Mouse (Mus musculus) liver, embryonic 14.5 days (tissue): ENCODE results near the gene Gsx2. TPM values are rescaled to one million over a fixed set of nuclear protein-coding genes. Genes with fewer than 3 reads are reported as not detected.

Source experiments
- ATAC-seq: fragments of 200-750 bp; cut with Nextera tagmentation; 2 replicates; pipeline ENCODE4 v1.8.0; 2017; ENCODE audit warnings: moderate number of reproducible peaks, mild to moderate bottlenecking, moderate library complexity; ENCODE audit not compliant: insufficient read depth
- DNase-seq, 3 experiments: peaks; one replicate each; pipeline ENCODE4 v3.0.0-alpha.2; 2012 to 2013; ENCODE audit warnings: low read depth in 3 of 3, low spot score in 3 of 3
- H3K27ac ChIP-seq: fragments of 300-500 bp; sonication (generic); 2 replicates; pipeline ENCODE4 v1.5.1; 2014; ENCODE audit warnings: moderate library complexity, mild to moderate bottlenecking, control low read depth, inconsistent platforms
- H3K27me3 ChIP-seq: fragments of 300-500 bp; sonication (generic); 2 replicates; pipeline ENCODE4 v1.6.1; 2014; ENCODE audit warnings: mild to moderate bottlenecking, low read length, moderate library complexity; ENCODE audit not compliant: control insufficient read depth, insufficient read depth
- H3K36me3 ChIP-seq: fragments of 300-500 bp; sonication (generic); replicated peaks from 2 replicates; pipeline ENCODE4 v1.6.1; 2014; ENCODE audit warnings: low read depth; ENCODE audit not compliant: control insufficient read depth, insufficient read depth
- H3K4me1 ChIP-seq, 2 experiments: fragments of 200-500 bp in 1 of 2; fragments of 300-500 bp in 1 of 2; sonication (generic) in 1 of 2; replicated peaks; 2 replicates each; pipeline ENCODE4 v1.6.1; 2012 to 2014; ENCODE audit warnings: antibody characterized with exemption in 1 of 2, inconsistent platforms in 1 of 2, low read length in 1 of 2; ENCODE audit not compliant: control insufficient read depth in 2 of 2, insufficient read depth in 2 of 2
- H3K4me2 ChIP-seq: fragments of 300-500 bp; sonication (generic); 2 replicates; pipeline ENCODE4 v1.6.1; 2014; ENCODE audit warnings: low read depth, mild to moderate bottlenecking, control low read depth, moderate library complexity
- H3K4me3 ChIP-seq, 2 experiments: fragments of 200-500 bp in 1 of 2; fragments of 300-500 bp in 1 of 2; sonication (generic) in 1 of 2; 2 replicates each; pipeline ENCODE4 v1.5.1; 2012 to 2014; ENCODE audit warnings: low read depth in 2 of 2, low read length in 2 of 2, mild to moderate bottlenecking in 2 of 2, control low read depth in 1 of 2, inconsistent platforms in 1 of 2, moderate library complexity in 1 of 2; ENCODE audit not compliant: insufficient read depth in 1 of 2
- H3K9ac ChIP-seq: fragments of 300-500 bp; sonication (generic); replicated peaks from 2 replicates; pipeline ENCODE4 v1.6.1; 2014; ENCODE audit warnings: mild to moderate bottlenecking, control low read depth, moderate library complexity
- H3K9me3 ChIP-seq: fragments of 300-500 bp; sonication (generic); 2 replicates; pipeline ENCODE4 v1.6.1; 2016; ENCODE audit warnings: low read length, mixed read lengths; ENCODE audit not compliant: control insufficient read depth
- CTCF ChIP-seq: IDR thresholded peaks from 2 replicates; pipeline ENCODE4 v1.5.1; 2016; ENCODE audit warnings: antibody characterized with exemption, low read depth, control low read depth
- EP300 ChIP-seq: IDR thresholded peaks from 2 replicates; pipeline ENCODE4 v1.6.1; 2016; ENCODE audit warnings: antibody characterized with exemption, low read depth
- WGBS: fragments of 180-500 bp; shearing (Covaris S2); extraction: QIAGEN DNeasy Blood & Tissue Kit; methylation state at CpG from one replicate; pipeline ENCODE4 v1.1.7; 2014; ENCODE audit not compliant: insufficient replicate concordance; 5-methylcytosine and 5-hydroxymethylcytosine counted together
- polyA plus RNA-seq, 2 experiments: library from polyadenylated mRNA; depleted of rRNA in 1 of 2; stranded (reverse) in 1 of 2; unstranded in 1 of 2; fragments of >200 nt; fragmentation: Nextera tagmentation in 1 of 2; extraction: Ambion mirVana in 1 of 2; gene quantifications; 2 replicates each; pipeline versions ENCODE4 v1.2.1 to v1.2.3; 2012 to 2014

Gene Gsx2
- polyA plus RNA-seq, 2 experiments, result not detected

GRCm38 (mm10) chr5:75083591-75084392 lies 8.4 kb downstream of the Gsx2 start:
- Histone ChIP-seq H3K27ac (no peak overlapping the region), H3K27me3 (peaks cover 80% of the 10 kb centered on the region), H3K9ac (no peak overlapping the region), H3K36me3 (no peaks in the 10 kb centered on the region), H3K4me1 (no peaks in the 10 kb centered on the region), H3K4me3 (no peak overlapping the region), H3K9me3 (no peaks in the 10 kb centered on the region), H3K4me2 (no peak overlapping the region)
- no peak for TF ChIP-seq EP300
- TF ChIP-seq CTCF, result no peak
- ATAC-seq, result no peak
- under 1% methylated on average over 27 of the region's 27 CpGs for WGBS
- DNase-seq, result no peak

DNA sequence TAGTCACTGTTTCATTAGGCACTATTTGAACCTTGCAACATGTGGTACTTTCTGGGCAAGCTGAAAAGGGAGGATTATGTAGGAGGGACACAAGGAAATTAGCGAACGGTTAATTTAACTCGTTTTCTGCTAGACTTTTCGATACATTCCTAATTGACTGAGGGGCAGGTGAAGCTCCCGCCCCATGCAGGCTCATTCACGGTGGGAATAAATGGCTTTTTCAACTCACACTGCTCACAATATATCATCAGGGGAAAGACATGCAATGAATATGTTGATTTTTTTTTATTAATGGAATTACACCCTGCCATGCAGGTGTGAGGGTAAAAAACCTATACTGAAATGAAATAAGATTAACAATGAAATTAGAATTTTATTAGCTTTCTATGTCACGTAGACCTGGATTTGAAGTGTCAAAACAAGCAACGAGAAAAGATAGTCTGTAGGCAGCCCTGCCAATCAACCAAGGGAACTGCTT lies 9.0 kb downstream of the Gsx2 start:
- no peak for TF ChIP-seq EP300
- no peak for TF ChIP-seq CTCF
- no peak overlapping the region for H3K4me2 ChIP-seq
- no peaks in the 10 kb centered on the region for H3K36me3 ChIP-seq
- peaks cover 74% of the 10 kb centered on the region for H3K27me3 ChIP-seq
- H3K4me3 ChIP-seq, result no peak overlapping the region
- DNase-seq (no peak), ATAC-seq (no peak)
- no peak overlapping the region for H3K9ac ChIP-seq
- H3K27ac ChIP-seq, result no peak overlapping the region
- H3K9me3 ChIP-seq, result no peaks in the 10 kb centered on the region
- H3K4me1 ChIP-seq, result no peaks in the 10 kb centered on the region
- WGBS, result 8% methylated on average over 8 of the region's 8 CpGs

DNA sequence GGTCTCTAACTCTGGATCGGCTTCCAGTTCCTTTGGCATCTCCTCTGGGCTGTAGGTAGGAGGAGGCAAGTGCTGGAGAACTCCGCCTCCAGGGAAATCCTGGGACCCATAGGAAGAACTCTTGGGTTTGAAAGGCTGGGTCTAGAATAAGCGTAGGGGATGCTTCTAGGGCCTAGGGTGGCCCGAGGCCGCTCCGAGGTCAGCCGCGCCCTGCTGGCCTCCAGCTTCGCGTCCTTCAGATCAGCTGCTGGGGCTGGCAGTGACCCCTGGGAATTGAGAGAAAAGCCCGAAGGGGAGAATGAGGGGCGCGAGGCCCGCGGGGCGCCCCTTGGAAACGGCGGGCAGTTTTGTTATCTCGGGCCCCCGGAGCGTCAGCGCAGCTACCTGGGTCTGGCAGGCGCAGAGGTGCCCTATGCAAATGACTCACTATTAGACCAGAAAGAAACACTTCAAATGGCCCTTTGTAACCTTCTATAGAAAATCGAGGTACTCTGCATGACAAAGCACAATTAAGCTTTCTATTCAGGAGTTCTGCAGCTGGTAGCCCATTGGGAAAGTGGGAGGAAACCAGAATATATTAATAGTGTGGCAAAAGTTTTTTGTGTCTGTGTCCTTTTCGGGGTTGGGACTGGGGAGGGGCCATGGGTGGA lies 9.6 kb downstream of the Gsx2 start:
- whole genome bisulfite sequencing, result 2% methylated on average over 25 of the region's 25 CpGs
- Histone ChIP-seq H3K4me1 (no peaks in the 10 kb centered on the region), H3K4me3 (no peak overlapping the region), H3K9me3 (no peaks in the 10 kb centered on the region), H3K9ac (no peak overlapping the region), H3K36me3 (no peaks in the 10 kb centered on the region), H3K27me3 (peaks cover 68% of the 10 kb centered on the region), H3K4me2 (no peak overlapping the region), H3K27ac (no peak overlapping the region)
- no peak for ATAC-seq
- no peak for TF ChIP-seq EP300
- TF ChIP-seq CTCF, result no peak
- DNase-seq, result no peak

DNA sequence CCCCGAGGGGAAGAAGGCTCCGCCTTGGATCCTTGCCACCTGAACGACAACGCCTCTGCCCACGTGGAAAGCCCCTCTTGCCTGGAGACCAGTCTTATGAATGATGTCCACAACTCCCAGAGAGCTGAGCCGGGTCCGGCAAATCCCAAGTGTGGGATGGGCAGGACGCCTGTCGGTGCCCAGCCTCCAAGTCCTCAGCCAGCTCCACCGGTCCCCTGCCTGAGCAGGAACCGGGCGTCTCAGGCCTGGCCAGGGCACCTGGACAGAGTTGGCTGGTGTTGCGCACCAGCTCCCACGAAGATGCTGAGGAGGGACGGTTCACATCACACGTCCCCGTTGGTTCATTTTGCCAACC lies 10.1 kb downstream of the Gsx2 start:
- no peaks in the 10 kb centered on the region for H3K36me3 ChIP-seq
- H3K27ac ChIP-seq, result no peak overlapping the region
- TF ChIP-seq EP300 (no peak), CTCF (no peak)
- no peak overlapping the region for H3K4me3 ChIP-seq
- ATAC-seq, result no peak
- WGBS, result 2% methylated on average over 17 of the region's 17 CpGs
- H3K9ac ChIP-seq, result no peak overlapping the region
- H3K4me2 ChIP-seq, result no peak overlapping the region
- no peak for DNase-seq
- no peaks in the 10 kb centered on the region for H3K4me1 ChIP-seq
- no peaks in the 10 kb centered on the region for H3K9me3 ChIP-seq
- H3K27me3 ChIP-seq, result peaks cover 63% of the 10 kb centered on the region

GRCm38 (mm10) chr5:75085906-75086305 lies 10.5 kb downstream of the Gsx2 start:
- H3K27ac ChIP-seq, result no peak overlapping the region
- TF ChIP-seq CTCF (no peak), EP300 (no peak)
- H3K4me2 ChIP-seq, result no peak overlapping the region
- 6% methylated on average over 4 of the region's 4 CpGs for WGBS
- no peak overlapping the region for H3K9ac ChIP-seq
- DNase-seq (no peak), ATAC-seq (no peak)
- H3K27me3 ChIP-seq, result peaks cover 59% of the 10 kb centered on the region
- no peak overlapping the region for H3K4me3 ChIP-seq
- no peaks in the 10 kb centered on the region for H3K9me3 ChIP-seq
- H3K36me3 ChIP-seq, result no peaks in the 10 kb centered on the region
- no peaks in the 10 kb centered on the region for H3K4me1 ChIP-seq
